Mouse (Mus musculus) spleen, adult 2 months (tissue): ENCODE data around the gene Tnfsf13.

Experiments used
- CTCF ChIP-seq: fragments of 200-500 bp; IDR thresholded peaks from 2 replicates; pipeline ENCODE4 v1.5.1; 2011; ENCODE audit warnings: mild to moderate bottlenecking, inconsistent platforms; ENCODE audit not compliant: insufficient read depth, insufficient read length, insufficient replicate concordance; ENCODE audit errors: extremely low read depth
- POLR2A ChIP-seq: fragments of 200-500 bp; IDR thresholded peaks from 2 replicates; pipeline ENCODE4 v1.6.1; 2011; ENCODE audit warnings: low read depth, low read length, inconsistent platforms

- TF ChIP-seq POLR2A = peak; percentile 78
- peak; percentile 25; the same call in 1 of the 2 replicates for TF ChIP-seq CTCF
These were observed 23.2 kb downstream of the Tnfsf13 start, which contains the start of gene Mpdu1 for GRCm38 (mm10) chr11:69662213-69662966.
